Mouse (Mus musculus): ENCODE measurements around the gene Bspry.

DNA sequence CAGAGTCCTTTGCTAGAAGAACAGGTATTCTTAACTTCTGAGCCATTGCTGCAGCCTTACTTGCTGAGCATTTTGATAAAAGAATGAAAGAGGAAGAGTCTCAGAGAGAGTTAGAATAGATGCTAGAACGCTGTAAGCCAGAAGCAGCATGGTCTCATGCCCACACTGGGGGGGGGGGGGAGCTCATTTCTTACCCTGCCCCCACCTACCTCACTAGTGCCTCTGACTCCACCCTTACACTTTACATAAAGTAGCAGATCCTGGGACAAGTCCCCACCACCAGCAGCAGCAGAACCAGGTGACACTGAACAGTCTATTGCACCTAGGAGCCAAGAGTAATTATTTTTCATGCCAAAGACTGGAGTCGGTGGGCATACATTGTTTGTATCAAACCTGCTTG is 4.7 kb upstream of the Bspry start:
- no peak for TF ChIP-seq MAX (IDR thresholded peaks at IDR 0.05; ENCODE audit: low read depth)
- TF ChIP-seq POLR2A (IDR thresholded peaks at IDR 0.05; ENCODE audit: insufficient read length, low read depth), result no peak
- TF ChIP-seq MYOG (IDR thresholded peaks at IDR 0.05; ENCODE audit: control insufficient read depth in 1 of 3, insufficient read depth in 1 of 3, insufficient read length in 2 of 3, low read depth in 2 of 3), result no peak
- no peak for TF ChIP-seq REST (IDR thresholded peaks at IDR 0.05; ENCODE audit: insufficient read depth, insufficient read length)
- TF ChIP-seq E2F4 (IDR thresholded peaks at IDR 0.05; ENCODE audit: insufficient read depth), result no peak
- no peak for TF ChIP-seq MYOD1 (IDR thresholded peaks at IDR 0.05; ENCODE audit: control insufficient read depth in 1 of 3, insufficient read length in 2 of 3, low read depth in 2 of 3)
- TF ChIP-seq USF1 (IDR thresholded peaks at IDR 0.05; ENCODE audit: low read depth), result no peak
- TF ChIP-seq SRF (IDR thresholded peaks at IDR 0.05; ENCODE audit: control insufficient read depth, insufficient read length, low read depth), result no peak
- no peak for TF ChIP-seq POLR2AphosphoS2 (IDR thresholded peaks at IDR 0.05; ENCODE audit: insufficient read length, low read depth)
- TF ChIP-seq CEBPB (IDR thresholded peaks at IDR 0.05; ENCODE audit: insufficient read depth, poor library complexity, severe bottlenecking), result no peak

Data from myocyte (in vitro differentiated cells).